Mouse (Mus musculus) left cerebral cortex, adult 6 months (tissue): ENCODE results near the gene Chkb. TPM values are rescaled to one million over a fixed set of nuclear protein-coding genes. Genes with fewer than 3 reads are reported as not detected.

ENCODE experiments used
- long read RNA-seq, 2 experiments: library from polyadenylated mRNA; unstranded; transcript quantifications; one replicate each; pipeline ENCODE4 v2.0.0; 2019 to 2020
- polyA plus RNA-seq: library from polyadenylated mRNA; unstranded; fragments of <200 nt; fragmentation: Nextera tagmentation; gene quantifications from 2 replicates; pipeline ENCODE4 v1.2.3, GENCODE M21; 2021

Gene Chkb
- polyA plus RNA-seq: 30.1 and 30.6 TPM in 2 replicates
- long read RNA-seq, experiment 1, transcript Chkb-208 (10 exons, 1,416 nt): minor isoform, 34 of 174 reads
- long read RNA-seq, experiment 1, transcript Chkb-201 (11 exons, 1,707 nt): major isoform, 77 of 174 reads
- long read RNA-seq, experiment 1, partial matches to known transcripts: 5 of 174 reads
- long read RNA-seq, experiment 1, other reads (novel, unspliced or antisense): 58 of 174 reads
- long read RNA-seq, experiment 2, transcript Chkb-201 (11 exons, 1,707 nt): major isoform, 28 of 45 reads
- long read RNA-seq, experiment 2, partial matches to known transcripts: 6 of 45 reads
- long read RNA-seq, experiment 2, other reads (novel, unspliced or antisense): 8 of 45 reads

GRCm38 (mm10) chr15:89429352-89430221 lies at the start of gene Chkb, which contains the start of the genes C730034F03Rik and Gm44502:
Gene Chkb (minus strand): TSS chr15:89429908.
Gene C730034F03Rik (plus strand): TSS chr15:89429589.
Gene Gm44502 (minus strand): TSS chr15:89429696.

GRCm38 (mm10) chr15:89477091-89477491 lies 47.4 kb upstream of the Chkb start, which contains the start of gene Arsa:
Gene Arsa (minus strand): TSS chr15:89477425.

GRCm38 (mm10) chr15:89453865-89454478 lies 24.3 kb upstream of the Chkb start, which contains the start of gene Mapk8ip2:
Gene Mapk8ip2 (plus strand): TSS chr15:89453913.

GRCm38 (mm10) chr15:89425711-89426121 lies 4.0 kb downstream of the Chkb start, which contains the start of gene Cpt1b:
Gene Cpt1b (minus strand): TSS chr15:89425863.

GRCm38 (mm10) chr15:89410118-89410517 lies 19.6 kb downstream of the Chkb start, which contains the start of gene Syce3:
Gene Syce3 (minus strand): TSS chr15:89410503.

GRCm38 (mm10) chr15:89384617-89385016 lies 45.1 kb downstream of the Chkb start, which contains the start of gene Klhdc7b:
Gene Klhdc7b (plus strand): TSS chr15:89384917.

GRCm38 (mm10) chr15:89378831-89379401 lies 50.8 kb downstream of the Chkb start, which contains the start of gene Odf3b:
Gene Odf3b (minus strand): TSS chr15:89379282.

GRCm38 (mm10) chr15:89376957-89377356 lies 52.8 kb downstream of the Chkb start, which contains the start of gene Tymp:
Gene Tymp (minus strand): TSS chr15:89377039.

Other genes with a start within 250 kb of the Chkb start
- gene Plxnb2, start 249.1 kb downstream of the Chkb start, polyA plus RNA-seq: 10.8 and 11.9 TPM in 2 replicates
- gene Dennd6b, start 233.4 kb downstream of the Chkb start, polyA plus RNA-seq: 16.7 and 17.7 TPM in 2 replicates
- 83.4 and 86.7 TPM in 2 replicates for gene Ppp6r2, start 218.4 kb downstream of the Chkb start, polyA plus RNA-seq
- 46.3 and 74.4 TPM in 2 replicates for gene Sbf1, start 114.6 kb downstream of the Chkb start, polyA plus RNA-seq
- 0.19 TPM in 1 of 2 replicates, not detected in the other for gene Adm2, start 107.2 kb downstream of the Chkb start, polyA plus RNA-seq
- not detected in 2 replicates for gene Miox, start 95.5 kb downstream of the Chkb start, polyA plus RNA-seq
- 6.5 and 9.7 TPM in 2 replicates for gene Lmf2, start 74.2 kb downstream of the Chkb start, polyA plus RNA-seq
- gene Ncaph2, start 74.2 kb downstream of the Chkb start, polyA plus RNA-seq: 57.5 and 85.9 TPM in 2 replicates
- 43.8 and 46.1 TPM in 2 replicates for gene Sco2, start 56.1 kb downstream of the Chkb start, polyA plus RNA-seq
- 4.8 and 6.2 TPM in 2 replicates for gene Tymp, start 52.9 kb downstream of the Chkb start, polyA plus RNA-seq
- 2.2 and 2.9 TPM in 2 replicates for gene Odf3b, start 50.6 kb downstream of the Chkb start, polyA plus RNA-seq
- 0.22 and 0.72 TPM in 2 replicates for gene Klhdc7b, start 45.0 kb downstream of the Chkb start, polyA plus RNA-seq
- 0.33 and 0.74 TPM in 2 replicates for gene Syce3, start 19.4 kb downstream of the Chkb start, polyA plus RNA-seq
- gene Cpt1b, start 4.0 kb downstream of the Chkb start, polyA plus RNA-seq: 0.24 and 0.31 TPM in 2 replicates
- 2.4 TPM in 2 replicates for gene C730034F03Rik, start 319 bp downstream of the Chkb start, polyA plus RNA-seq
- gene Gm44502, start 212 bp downstream of the Chkb start, polyA plus RNA-seq: not detected in 2 replicates
- gene Mapk8ip2, start 24.0 kb upstream of the Chkb start, polyA plus RNA-seq: 43.4 and 57.8 TPM in 2 replicates
- 18.9 and 23.9 TPM in 2 replicates for gene Arsa, start 47.5 kb upstream of the Chkb start, polyA plus RNA-seq
- gene Shank3, start 69.7 kb upstream of the Chkb start, polyA plus RNA-seq: 3.5 and 12.0 TPM in 2 replicates
- 0.14 TPM in 1 of 2 replicates, not detected in the other for gene Acr, start 138.4 kb upstream of the Chkb start, polyA plus RNA-seq
- 21.0 and 23.7 TPM in 2 replicates for gene Rabl2, start 162.0 kb upstream of the Chkb start, polyA plus RNA-seq